Mouse (Mus musculus) CH12.LX (cell line): ENCODE measurements around the gene Lrrc63. TPM values are rescaled to one million over a fixed set of nuclear protein-coding genes. Genes with fewer than 3 reads are reported as not detected.

Experiments
- DNase-seq: peaks from one replicate; pipeline ENCODE4 v3.0.0-alpha.2; 2013; ENCODE audit errors: extremely low read depth
- H3K27ac ChIP-seq: 2 replicates; pipeline ENCODE4 v1.5.1; 2012; ENCODE audit warnings: low read depth, mild to moderate bottlenecking, control low read depth, moderate library complexity; ENCODE audit not compliant: insufficient read depth
- H3K27me3 ChIP-seq: replicated peaks from 2 replicates; pipeline ENCODE3; 2012; ENCODE audit warnings: inconsistent platforms
- H3K36me3 ChIP-seq, 2 experiments: replicated peaks in 1 of 2; 2 replicates each; pipeline versions ENCODE3 to v1.6.1; 2012; ENCODE audit warnings: inconsistent platforms in 1 of 2, low read length in 1 of 2, mild to moderate bottlenecking in 1 of 2, mixed read lengths in 1 of 2, moderate library complexity in 1 of 2; ENCODE audit not compliant: control insufficient read depth in 1 of 2, insufficient read depth in 1 of 2
- H3K4me1 ChIP-seq, 2 experiments: 2 replicates each; pipeline ENCODE4 v1.6.1; 2012; ENCODE audit warnings: inconsistent platforms in 1 of 2, moderate library complexity in 1 of 2; ENCODE audit not compliant: insufficient read depth in 2 of 2, control insufficient read depth in 1 of 2
- H3K4me2 ChIP-seq: 2 replicates; pipeline ENCODE4 v1.6.1; 2012; ENCODE audit warnings: low read depth, mild to moderate bottlenecking, control low read depth; ENCODE audit not compliant: poor library complexity, insufficient read depth, severe bottlenecking
- H3K4me3 ChIP-seq, 3 experiments: fragments of 150-350 bp in 1 of 3; sonication (generic) in 1 of 3; replicated peaks in 1 of 3; 2 replicates each; pipeline versions ENCODE3 to v1.5.1; 2011 to 2012; ENCODE audit warnings: low read depth in 2 of 3, low read length in 2 of 3, mild to moderate bottlenecking in 2 of 3, moderate library complexity in 2 of 3, control low read depth in 1 of 3, improper control_type of control experiment in 1 of 3, inconsistent platforms in 1 of 3, mixed read lengths in 1 of 3; ENCODE audit not compliant: poor library complexity in 1 of 3
- H3K79me2 ChIP-seq: replicated peaks from 2 replicates; pipeline ENCODE4 v1.6.1; 2012; ENCODE audit warnings: mild to moderate bottlenecking, moderate library complexity; ENCODE audit not compliant: control insufficient read depth, poor library complexity, insufficient read depth, severe bottlenecking; ENCODE audit errors: extremely low read depth
- H3K9ac ChIP-seq: 2 replicates; pipeline ENCODE4 v1.6.1; 2012; ENCODE audit warnings: low read depth, mild to moderate bottlenecking, control low read depth, moderate library complexity; ENCODE audit not compliant: insufficient read depth
- H3K9me3 ChIP-seq: replicated peaks from 2 replicates; pipeline ENCODE3; 2012; ENCODE audit warnings: low read length, inconsistent platforms, mixed read lengths
- BHLHE40 ChIP-seq: IDR thresholded peaks from 2 replicates; pipeline ENCODE4 v1.6.1; 2011; ENCODE audit warnings: mild to moderate bottlenecking, low read depth, low read length, improper control_type of control experiment
- CHD2 ChIP-seq: IDR thresholded peaks from 2 replicates; pipeline ENCODE4 v1.6.1; 2011; ENCODE audit warnings: low read length, improper control_type of control experiment
- CTCF ChIP-seq, 2 experiments: IDR thresholded peaks in 1 of 2; conservative IDR thresholded peaks in 1 of 2; 2 replicates each; pipeline ENCODE4 v1.5.1; 2011 to 2012; ENCODE audit warnings: low read depth in 2 of 2, low read length in 2 of 2, improper control_type of control experiment in 1 of 2, inconsistent platforms in 1 of 2, mild to moderate bottlenecking in 1 of 2, moderate library complexity in 1 of 2
- ELF1 ChIP-seq: IDR thresholded peaks from 2 replicates; pipeline ENCODE4 v1.6.1; 2014; ENCODE audit warnings: low read depth, mild to moderate bottlenecking, inconsistent platforms, low read length, improper control_type of control experiment
- EP300 ChIP-seq: IDR thresholded peaks from 2 replicates; pipeline ENCODE4 v1.6.1; 2011; ENCODE audit warnings: low read length, improper control_type of control experiment
- ETS1 ChIP-seq: conservative IDR thresholded peaks from 2 replicates; pipeline ENCODE4 v1.6.1; 2012; ENCODE audit warnings: low read depth, mild to moderate bottlenecking, inconsistent platforms, low read length, improper control_type of control experiment, moderate library complexity
- GABPA ChIP-seq: IDR thresholded peaks from 2 replicates; pipeline ENCODE4 v1.6.1; 2012; ENCODE audit warnings: low read depth, low read length, improper control_type of control experiment, inconsistent platforms; ENCODE audit not compliant: insufficient replicate concordance
- IRF4 ChIP-seq: IDR thresholded peaks from 2 replicates; pipeline ENCODE4 v1.6.1; 2014; ENCODE audit warnings: low read depth, mild to moderate bottlenecking, inconsistent platforms, low read length, improper control_type of control experiment
- JUN ChIP-seq: IDR thresholded peaks from 2 replicates; pipeline ENCODE4 v1.6.1; 2011; ENCODE audit warnings: low read depth, mild to moderate bottlenecking, low read length, improper control_type of control experiment, moderate library complexity; ENCODE audit not compliant: insufficient read depth
- JUND ChIP-seq: conservative IDR thresholded peaks from 2 replicates; pipeline ENCODE4 v1.6.1; 2011; ENCODE audit warnings: low read depth, low read length, improper control_type of control experiment
- MAFK ChIP-seq: IDR thresholded peaks from 2 replicates; pipeline ENCODE4 v1.6.1; 2011; ENCODE audit warnings: low read length, improper control_type of control experiment; ENCODE audit not compliant: insufficient replicate concordance
- MAX ChIP-seq: IDR thresholded peaks from 2 replicates; pipeline ENCODE4 v1.6.1; 2011; ENCODE audit warnings: low read length, improper control_type of control experiment
- MAZ ChIP-seq: IDR thresholded peaks from 2 replicates; pipeline ENCODE4 v1.6.1; 2012; ENCODE audit warnings: low read depth, mild to moderate bottlenecking, inconsistent platforms, low read length, improper control_type of control experiment, moderate library complexity
- MEF2A ChIP-seq: IDR thresholded peaks from 2 replicates; pipeline ENCODE4 v1.6.1; 2014; ENCODE audit warnings: low read depth, mild to moderate bottlenecking, inconsistent platforms, low read length, improper control_type of control experiment, borderline replicate concordance
- MYC ChIP-seq: IDR thresholded peaks from 2 replicates; pipeline ENCODE4 v1.6.1; 2011; ENCODE audit warnings: low read depth, mild to moderate bottlenecking, improper control_type of control experiment, low read length
- NELFE ChIP-seq: IDR thresholded peaks from 2 replicates; pipeline ENCODE4 v1.6.1; 2011; ENCODE audit warnings: low read depth, low read length, improper control_type of control experiment
- PAX5 ChIP-seq: IDR thresholded peaks from 2 replicates; pipeline ENCODE4 v1.6.1; 2012; ENCODE audit warnings: low read length, inconsistent platforms, mixed read lengths
- POLR2A ChIP-seq: IDR thresholded peaks from 2 replicates; pipeline ENCODE4 v1.6.1; 2011; ENCODE audit warnings: low read depth, mild to moderate bottlenecking, improper control_type of control experiment, low read length
- POLR2AphosphoS2 ChIP-seq: IDR thresholded peaks from 2 replicates; pipeline ENCODE4 v1.6.1; 2011; ENCODE audit warnings: low read depth, low read length, improper control_type of control experiment
- RCOR1 ChIP-seq: conservative IDR thresholded peaks from 2 replicates; pipeline ENCODE4 v1.6.1; 2012; ENCODE audit warnings: low read depth, mild to moderate bottlenecking, inconsistent platforms, low read length, improper control_type of control experiment
- UBTF ChIP-seq: IDR thresholded peaks from 2 replicates; pipeline ENCODE4 v1.6.1; 2012; ENCODE audit warnings: low read depth, mild to moderate bottlenecking, inconsistent platforms, low read length, improper control_type of control experiment, moderate library complexity
- ZMIZ1 ChIP-seq: IDR thresholded peaks from 2 replicates; pipeline ENCODE4 v1.6.1; 2012; ENCODE audit warnings: low read depth, mild to moderate bottlenecking, inconsistent platforms, low read length, improper control_type of control experiment
- dilution Hi-C: fragments of 300-500 bp; cut with MboI; formaldehyde crosslinking; loops from 2 replicates; pipeline ENCODE4 v1.14.3; 2020; ENCODE audit warnings: low sequenced_read_pairs; ENCODE audit not compliant: extremely low pct_unique_long_range_greater_than_20kb, extremely low pct_ligation_motif_present
- in situ Hi-C: fragments of 300-500 bp; cut with MboI; formaldehyde crosslinking; loops from 3 replicates; pipeline ENCODE4 v1.14.3; 2019; ENCODE audit warnings: low sequenced_read_pairs, low pct_ligation_motif_present, low pct_unique_long_range_greater_than_20kb, mixed read lengths
- polyA plus RNA-seq: library from polyadenylated mRNA; unstranded; fragments of >175 nt; gene quantifications from 2 replicates; pipeline ENCODE4 v1.2.1, GENCODE M21; 2012; ENCODE audit warnings: low read depth; ENCODE audit not compliant: insufficient read length
- total RNA-seq, 2 experiments: library from RNA; depleted of rRNA; stranded (reverse); fragments of 300-350 nt in 1 of 2; fragments of >200 nt in 1 of 2; gene quantifications; 2 replicates each; pipeline ENCODE4 v1.2.3; 2012 to 2014

Lrrc63 gene
- total and polyA plus RNA-seq, 3 experiments = not detected

DNA sequence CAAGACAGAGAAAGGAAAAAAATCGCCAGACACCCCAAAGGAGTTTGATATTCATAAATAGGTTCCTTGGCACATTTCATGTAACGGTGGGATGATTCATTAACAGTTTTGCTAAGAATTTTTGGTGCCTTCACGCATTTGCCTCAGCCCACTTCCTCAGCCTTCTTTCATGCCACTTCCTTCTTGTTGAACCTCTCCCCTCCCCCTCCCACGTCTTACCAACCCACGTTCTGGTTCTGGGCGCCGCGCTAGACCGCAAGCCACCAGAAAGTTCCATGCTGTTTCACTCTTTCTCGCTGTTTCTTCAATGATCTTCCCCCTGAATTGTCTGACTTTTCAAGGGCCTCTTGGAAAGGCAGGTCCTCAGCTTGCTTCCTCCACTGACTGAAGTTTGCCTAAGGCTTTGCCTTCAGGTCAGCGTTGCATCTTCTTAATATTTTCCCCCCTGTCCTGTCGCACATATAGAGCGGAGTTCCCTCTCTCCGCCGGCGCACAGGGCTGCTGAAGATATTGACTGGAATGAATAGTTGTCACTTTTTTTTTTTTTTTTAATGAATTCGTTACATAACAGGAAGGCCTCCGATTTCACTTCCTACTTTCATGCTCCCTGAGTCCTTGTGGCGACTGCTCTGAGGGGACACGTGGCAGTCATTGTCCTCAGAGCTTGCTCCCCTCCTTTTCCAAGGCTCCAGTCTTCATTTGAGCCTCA lies 48.7 kb upstream of the Lrrc63 start (continued):
- TF ChIP-seq ETS1 = peak; percentile 61
- TF ChIP-seq ZMIZ1 = peak; percentile 21; the same call in 1 of the 2 replicates
- peak; percentile 54; the same call in 1 of the 2 replicates for TF ChIP-seq NELFE
- TF ChIP-seq MAFK = no peak
- TF ChIP-seq ELF1 = peak; percentile 81
- no peak; the same call in 1 of the 2 replicates for TF ChIP-seq JUN
- no peak for TF ChIP-seq GABPA
- TF ChIP-seq POLR2AphosphoS2 = no peak
- TF ChIP-seq IRF4 = peak; percentile 71
- TF ChIP-seq MAZ = no peak
- peak; percentile 90 for TF ChIP-seq CHD2
- 0 out of 2 replicates have a peak, but pooled peaks have one; percentile 48 for TF ChIP-seq MEF2A
- no peak for TF ChIP-seq PAX5
- TF ChIP-seq EP300 = peak; percentile 79
- peak; percentile 73 for TF ChIP-seq RCOR1
- TF ChIP-seq MAX = peak; percentile 94
- peak; percentile 47 for TF ChIP-seq POLR2A
- peak; percentile 58; the same call in 1 of the 2 replicates for TF ChIP-seq BHLHE40
- peak; percentile 11; the same call in 1 of the 2 replicates for TF ChIP-seq UBTF

DNA sequence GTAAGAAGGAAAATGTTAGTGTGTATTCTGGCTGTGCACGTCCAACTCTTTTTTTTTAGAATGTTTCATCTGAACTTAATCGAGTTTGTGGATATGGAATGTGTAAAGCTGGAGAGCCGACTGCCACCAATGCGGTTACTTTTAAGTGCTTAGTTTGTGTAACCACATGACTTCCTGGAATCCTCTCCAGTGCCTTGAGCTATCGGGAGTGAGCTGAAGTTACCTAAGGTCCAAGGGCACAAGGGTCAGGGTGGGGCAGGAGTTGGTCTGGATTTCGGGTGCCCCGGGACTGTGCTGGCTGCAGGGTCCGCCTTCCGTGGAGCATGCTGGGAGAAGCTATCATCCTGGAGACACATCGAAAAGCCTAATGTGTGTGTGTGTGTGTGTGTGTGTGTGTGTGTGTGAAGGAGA lies 48.1 kb upstream of the Lrrc63 start:
- Histone ChIP-seq H3K4me3 (peak overlapping the region; percentile 72 to 78 (median 76)), H3K36me3 (peaks cover 0 to 7% of the 10 kb centered on the region in 2 experiments), H3K4me1 (peaks cover 8 to 45% of the 10 kb centered on the region in 2 experiments), H3K27ac (peak overlapping the region; percentile 100), H3K4me2 (peak overlapping the region; percentile 53), H3K27me3 (no peaks in the 10 kb centered on the region), H3K79me2 (peaks cover 45% of the 10 kb centered on the region), H3K9ac (peak overlapping the region; percentile 96), H3K9me3 (no peaks in the 10 kb centered on the region)
- no peak for DNase-seq
- TF ChIP-seq MYC (no peak), POLR2AphosphoS2 (0 out of 2 replicates have a peak, but pooled peaks have one; percentile 13), BHLHE40 (no peak), UBTF (0 out of 2 replicates have a peak, but pooled peaks have one; percentile 8), CTCF (conservative IDR thresholded peaks at IDR 0.05 in 1 of 2, IDR thresholded peaks at IDR 0.05 in 1 of 2; ENCODE audit: low read depth in 2 of 2, low read length in 2 of 2) (no peak), JUN (no peak), JUND (no peak)
- dilution Hi-C loops (no loop called here), in situ Hi-C loops (loop anchor here (5.0 kb wide), 1 partner anchor 107 kb away; no protein-coding TSS in a partner anchor)
